21 mouse cellular contexts compared by ENCODE assay signal in the genomic region with DNA sequence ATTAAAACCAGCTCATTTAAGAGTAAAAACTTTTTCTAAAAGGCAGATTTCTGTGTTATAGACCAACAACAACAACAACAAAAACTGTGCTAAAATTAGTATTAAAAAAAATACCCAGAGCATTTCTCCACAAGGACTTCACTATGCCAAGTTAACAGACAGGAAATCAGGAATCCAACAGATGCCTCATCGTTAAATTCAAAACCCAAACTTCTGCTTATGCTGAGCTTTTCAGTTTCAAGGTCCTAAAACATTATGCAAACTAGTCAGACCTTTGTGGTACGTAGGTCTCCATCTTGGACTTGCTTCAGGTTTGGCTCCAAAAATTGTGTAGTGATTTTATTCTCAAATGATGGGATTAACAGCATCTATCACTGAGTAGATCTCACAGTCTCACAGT. TPM values are rescaled to one million over a fixed set of nuclear protein-coding genes. Genes with fewer than 3 reads are reported as not detected.
"Had no signal": no experiment of that assay in that cellular context is flagged by ENCODE, and none has a peak within 500 bp of the region (broad histone marks: within the 10 kb centered on the region; RNA-seq: fewer than 3 reads in every experiment).

No protein-coding gene starts in this region.

- H3K4me1 ChIP-seq: limb, embryonic 13.5 days; midbrain, embryonic 12.5 days; neural tube, embryonic 13.5 days had no signal

- H3K9me3 ChIP-seq: limb, embryonic 13.5 days; midbrain, embryonic 12.5 days; neural tube, embryonic 13.5 days had no signal

- DNase-seq: kidney, adult 8-10 months; kidney, postnatal 25 days; lung, adult 18-20 months; lung, postnatal 4 days; right cerebral cortex, postnatal 14 days; thymus, postnatal 36 days had no signal

- H3K27me3 ChIP-seq: limb, embryonic 13.5 days; midbrain, embryonic 12.5 days; neural tube, embryonic 13.5 days had no signal

- H3K27ac ChIP-seq: limb, embryonic 13.5 days; liver, embryonic 14.5 days; midbrain, embryonic 12.5 days; neural tube, embryonic 13.5 days had no signal

- H3K9ac ChIP-seq: limb, embryonic 13.5 days; liver, embryonic 14.5 days; midbrain, embryonic 12.5 days; neural tube, embryonic 13.5 days had no signal

- H3K4me3 ChIP-seq: limb, embryonic 13.5 days; midbrain, embryonic 12.5 days; neural tube, embryonic 13.5 days had no signal

- ATAC-seq: intestine, postnatal 0 days; lung, postnatal 0 days; midbrain, embryonic 16.5 days had no signal

- H3K4me2 ChIP-seq: limb, embryonic 13.5 days; midbrain, embryonic 12.5 days; neural tube, embryonic 13.5 days had no signal

- H3K36me3 ChIP-seq: limb, embryonic 13.5 days; midbrain, embryonic 12.5 days; neural tube, embryonic 13.5 days had no signal

RNA-seq across cellular contexts. Expression of a gene that starts 6.8 kb away (rescaled TPM):
- total RNA-seq: layer of hippocampus, adult 18-20 months; layer of hippocampus, postnatal 10 days; left cerebral cortex, postnatal 36 days; liver, adult 2 months; megakaryocyte-erythroid progenitor cell, adult 5-6 weeks had no signal
- polyA plus RNA-seq: intestine, postnatal 0 days; kidney, embryonic 16.5 days; limb, embryonic 13.5 days; liver, adult 2 months; liver, embryonic 14.5 days; lung, postnatal 0 days; midbrain, embryonic 12.5 days; midbrain, embryonic 16.5 days; neural tube, embryonic 13.5 days; stomach, embryonic 16.5 days; thymus, postnatal 0 days had no signal
